Mouse (Mus musculus): ENCODE measurements at regions not wholly inside any gene's neighbourhood (a gene's known extent, or its start where the extent isn't known, plus 50 kb on each side); places are given as distances from the start of the nearest gene placed in this dataset.

- 39% methylated on average over 1 of the region's 1 CpGs for WGBS (ENCODE audit: insufficient replicate concordance)
- Histone ChIP-seq H3K4me3 (ENCODE audit: insufficient read depth in 1 of 2, low read depth in 2 of 2, low read length in 2 of 2) (no peak overlapping the region), H3K9me3 (ENCODE audit: control insufficient read depth, low read length) (no peaks in the 10 kb centered on the region), H3K27ac (no peak overlapping the region), H3K27me3 (ENCODE audit: control insufficient read depth, insufficient read depth, low read length) (no peaks in the 10 kb centered on the region), H3K36me3 (replicated peaks; ENCODE audit: control insufficient read depth, insufficient read depth, low read depth) (no peaks in the 10 kb centered on the region), H3K4me2 (ENCODE audit: low read depth) (no peak overlapping the region), H3K9ac (replicated peaks) (no peak overlapping the region), H3K4me1 (replicated peaks; ENCODE audit: control insufficient read depth in 2 of 2, insufficient read depth in 2 of 2, low read length in 1 of 2) (0 out of 4 replicates have a peak, but pooled peaks cover 0 to 2% of the 10 kb centered on the region in 2 experiments)
- ATAC-seq (ENCODE audit: insufficient read depth) = no peak
- DNase-seq (ENCODE audit: low read depth in 3 of 3, low spot score in 3 of 3) = no peak
- TF ChIP-seq CTCF (IDR thresholded peaks at IDR 0.05; ENCODE audit: low read depth) = no peak
- no peak for TF ChIP-seq EP300 (IDR thresholded peaks at IDR 0.05; ENCODE audit: low read depth)
Measured at GRCm38 (mm10) chr1:57633986-57634385, 140.0 kb upstream of the Spats2l start.

DNA sequence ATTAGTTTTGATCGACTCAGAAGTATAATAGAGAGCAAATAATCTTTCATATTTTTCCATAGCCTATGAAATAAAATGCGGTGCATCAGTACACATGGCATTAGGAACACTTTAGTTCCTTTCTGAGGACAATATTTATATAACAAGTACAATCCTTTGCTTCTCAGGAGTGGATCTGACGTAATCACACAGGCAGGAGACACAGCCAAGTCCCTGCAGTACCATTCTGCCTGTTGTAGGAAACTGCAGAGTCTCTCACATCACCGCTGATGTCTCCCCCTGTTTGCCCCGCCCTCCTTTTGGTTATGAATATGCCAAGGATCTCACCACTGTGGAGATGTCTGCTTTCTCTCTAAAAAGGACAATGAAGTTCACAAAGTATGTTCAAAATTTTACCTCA lies 131.8 kb upstream of the Spats2l start:
- Histone ChIP-seq H3K36me3 (replicated peaks; ENCODE audit: control insufficient read depth, insufficient read depth, low read depth) (no peaks in the 10 kb centered on the region), H3K9me3 (ENCODE audit: control insufficient read depth, low read length) (no peaks in the 10 kb centered on the region), H3K4me2 (ENCODE audit: low read depth) (no peak overlapping the region), H3K9ac (replicated peaks) (no peak overlapping the region), H3K27me3 (ENCODE audit: control insufficient read depth, insufficient read depth, low read length) (no peaks in the 10 kb centered on the region), H3K4me3 (ENCODE audit: insufficient read depth in 1 of 2, low read depth in 2 of 2, low read length in 2 of 2) (no peak overlapping the region), H3K4me1 (replicated peaks; ENCODE audit: control insufficient read depth in 2 of 2, insufficient read depth in 2 of 2, low read length in 1 of 2) (0 out of 4 replicates have a peak, but pooled peaks cover 0 to 2% of the 10 kb centered on the region in 2 experiments), H3K27ac (no peak overlapping the region)
- ATAC-seq (ENCODE audit: insufficient read depth) (no peak), DNase-seq (ENCODE audit: low read depth in 3 of 3, low spot score in 3 of 3) (no peak)
- WGBS (ENCODE audit: insufficient replicate concordance) = 56% methylated on average over 5 of the region's 5 CpGs
- TF ChIP-seq CTCF (IDR thresholded peaks at IDR 0.05; ENCODE audit: low read depth) = no peak
- no peak for TF ChIP-seq EP300 (IDR thresholded peaks at IDR 0.05; ENCODE audit: low read depth)

DNA sequence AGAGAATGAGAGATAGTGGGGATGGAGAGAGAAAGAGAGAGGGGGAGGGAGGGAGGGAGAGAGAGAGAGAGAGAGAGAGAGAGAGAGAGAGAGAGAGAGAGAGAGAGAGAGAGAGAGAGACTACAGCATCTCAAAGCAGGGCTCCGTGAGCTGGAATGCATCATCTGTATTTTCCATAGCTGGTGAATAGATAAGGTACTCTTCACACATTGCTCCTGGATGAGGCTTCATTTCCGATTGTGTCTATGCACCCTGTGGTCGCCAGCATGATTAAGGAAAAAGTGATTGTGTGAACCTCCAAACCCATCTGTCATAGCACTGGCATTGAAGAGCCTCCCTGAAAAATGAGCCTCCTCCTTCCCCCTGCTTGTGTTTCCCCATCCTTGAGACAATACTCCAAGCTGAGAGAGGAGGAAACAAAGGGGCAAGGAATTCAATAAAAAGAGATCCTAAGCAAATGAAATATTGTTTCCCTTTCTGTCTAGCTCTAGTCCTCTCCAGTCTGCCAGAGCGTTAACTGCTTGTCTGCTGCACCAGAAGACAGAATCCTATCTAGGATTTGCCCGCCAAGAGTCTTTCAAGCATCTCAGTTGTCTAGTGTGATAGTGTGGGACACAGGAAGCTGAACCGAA lies 130.4 kb upstream of the Spats2l start:
- DNase-seq (ENCODE audit: low read depth in 3 of 3, low spot score in 3 of 3) = no peak
- H3K9me3 ChIP-seq (ENCODE audit: control insufficient read depth, low read length) = no peaks in the 10 kb centered on the region
- no peak for ATAC-seq (ENCODE audit: insufficient read depth)
- H3K27me3 ChIP-seq (ENCODE audit: control insufficient read depth, insufficient read depth, low read length) = no peaks in the 10 kb centered on the region
- H3K4me3 ChIP-seq (ENCODE audit: insufficient read depth in 1 of 2, low read depth in 2 of 2, low read length in 2 of 2) = no peak overlapping the region
- H3K4me2 ChIP-seq (ENCODE audit: low read depth) = no peak overlapping the region
- H3K9ac ChIP-seq (replicated peaks) = no peak overlapping the region
- no peak overlapping the region for H3K27ac ChIP-seq
- TF ChIP-seq EP300 (IDR thresholded peaks at IDR 0.05; ENCODE audit: low read depth) = no peak
- H3K4me1 ChIP-seq (replicated peaks; ENCODE audit: control insufficient read depth in 2 of 2, insufficient read depth in 2 of 2, low read length in 1 of 2) = no peaks in the 10 kb centered on the region
- no peaks in the 10 kb centered on the region for H3K36me3 ChIP-seq (replicated peaks; ENCODE audit: control insufficient read depth, insufficient read depth, low read depth)
- 49% methylated on average over 6 of the region's 6 CpGs for WGBS (ENCODE audit: insufficient replicate concordance)

DNA sequence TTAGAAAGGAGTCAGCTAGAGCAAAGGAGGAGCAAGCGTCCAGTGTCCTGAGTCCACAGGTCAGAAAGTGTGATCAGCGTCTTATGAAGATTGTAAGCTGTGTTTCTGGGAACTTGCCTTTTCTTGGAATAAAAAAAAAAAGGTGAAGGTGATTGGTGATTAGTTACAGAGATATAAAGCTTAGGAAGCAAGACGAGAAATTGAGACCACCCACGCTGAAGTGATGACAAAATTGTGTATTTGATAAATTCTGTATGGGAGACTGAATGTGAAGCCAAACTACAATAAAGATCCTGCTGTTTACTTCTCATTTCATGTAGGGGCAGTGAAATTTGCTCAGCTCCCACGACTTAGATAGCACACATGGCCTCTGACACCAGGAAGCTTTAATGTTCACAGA lies 109.0 kb upstream of the Spats2l start:
- ATAC-seq (ENCODE audit: insufficient read depth) = no peak
- Histone ChIP-seq H3K4me2 (ENCODE audit: low read depth) (no peak overlapping the region), H3K36me3 (replicated peaks; ENCODE audit: control insufficient read depth, insufficient read depth, low read depth) (no peaks in the 10 kb centered on the region), H3K4me1 (replicated peaks; ENCODE audit: control insufficient read depth in 2 of 2, insufficient read depth in 2 of 2, low read length in 1 of 2) (no peaks in the 10 kb centered on the region), H3K4me3 (ENCODE audit: insufficient read depth in 1 of 2, low read depth in 2 of 2, low read length in 2 of 2) (no peak overlapping the region), H3K27me3 (ENCODE audit: control insufficient read depth, insufficient read depth, low read length) (no peaks in the 10 kb centered on the region), H3K9me3 (ENCODE audit: control insufficient read depth, low read length) (no peaks in the 10 kb centered on the region), H3K27ac (no peak overlapping the region), H3K9ac (replicated peaks) (no peak overlapping the region)
- DNase-seq (ENCODE audit: low read depth in 3 of 3, low spot score in 3 of 3) = no peak
- 52% methylated on average over 5 of the region's 5 CpGs for WGBS (ENCODE audit: insufficient replicate concordance)
- TF ChIP-seq EP300 (IDR thresholded peaks at IDR 0.05; ENCODE audit: low read depth) = no peak
- TF ChIP-seq CTCF (IDR thresholded peaks at IDR 0.05; ENCODE audit: low read depth) = no peak

GRCm38 (mm10) chr1:57665724-57666123 lies 108.2 kb upstream of the Spats2l start:
- WGBS (ENCODE audit: insufficient replicate concordance) = 41% methylated on average over 3 of the region's 3 CpGs
- no peak for DNase-seq (ENCODE audit: low read depth in 3 of 3, low spot score in 3 of 3)
- Histone ChIP-seq H3K4me3 (ENCODE audit: insufficient read depth in 1 of 2, low read depth in 2 of 2, low read length in 2 of 2) (no peak overlapping the region), H3K4me1 (replicated peaks; ENCODE audit: control insufficient read depth in 2 of 2, insufficient read depth in 2 of 2, low read length in 1 of 2) (no peaks in the 10 kb centered on the region), H3K27ac (no peak overlapping the region), H3K9me3 (ENCODE audit: control insufficient read depth, low read length) (no peaks in the 10 kb centered on the region), H3K4me2 (ENCODE audit: low read depth) (no peak overlapping the region), H3K9ac (replicated peaks) (no peak overlapping the region), H3K36me3 (replicated peaks; ENCODE audit: control insufficient read depth, insufficient read depth, low read depth) (no peaks in the 10 kb centered on the region), H3K27me3 (ENCODE audit: control insufficient read depth, insufficient read depth, low read length) (no peaks in the 10 kb centered on the region)
- no peak for TF ChIP-seq CTCF (IDR thresholded peaks at IDR 0.05; ENCODE audit: low read depth)
- ATAC-seq (ENCODE audit: insufficient read depth) = no peak
